Mouse (Mus musculus): ENCODE data around the gene Rb1. TPM values are rescaled to one million over a fixed set of nuclear protein-coding genes. Genes with fewer than 3 reads are reported as not detected.

The Rb1 gene
- polyA plus RNA-seq, 1 experiment from 2014 or later, result 21.8 TPM

- Histone ChIP-seq H3K36me3 (ENCODE audit: control insufficient read depth, insufficient read depth, low read length) (0 out of 2 replicates have a peak, but pooled peaks cover 6% of the 10 kb centered on the region), H3K27ac (ENCODE audit: low read depth) (no peak overlapping the region), H3K4me1 (replicated peaks; ENCODE audit: control insufficient read depth, insufficient read depth, low read length) (no peaks in the 10 kb centered on the region), H3K9me3 (ENCODE audit: control insufficient read depth, low read length) (no peaks in the 10 kb centered on the region), H3K9ac (ENCODE audit: low read length) (no peak overlapping the region), H3K4me3 (ENCODE audit: low read depth, low read length) (no peak overlapping the region), H3K4me2 (ENCODE audit: low read length) (no peak overlapping the region), H3K27me3 (replicated peaks; ENCODE audit: control insufficient read depth, insufficient read depth, low read length) (no peaks in the 10 kb centered on the region)
- DNase-seq (ENCODE audit: low spot score) (no peak), ATAC-seq (replicated peaks; ENCODE audit: low FRiP score, low TSS enrichment, low read depth) (no peak)
- WGBS, result 86% methylated on average over 3 of the region's 3 CpGs
Observed at GRCm38 (mm10) chr14:73266166-73266565, 59.5 kb downstream of the Rb1 start.

- no peak for ATAC-seq (replicated peaks; ENCODE audit: low FRiP score, low TSS enrichment, low read depth)
- no peak for DNase-seq (ENCODE audit: low spot score)
- Histone ChIP-seq H3K36me3 (ENCODE audit: control insufficient read depth, insufficient read depth, low read length) (0 out of 2 replicates have a peak, but pooled peaks cover 6% of the 10 kb centered on the region), H3K27ac (ENCODE audit: low read depth) (no peak overlapping the region), H3K9ac (ENCODE audit: low read length) (no peak overlapping the region), H3K4me2 (ENCODE audit: low read length) (no peak overlapping the region), H3K9me3 (ENCODE audit: control insufficient read depth, low read length) (no peaks in the 10 kb centered on the region), H3K4me1 (replicated peaks; ENCODE audit: control insufficient read depth, insufficient read depth, low read length) (no peaks in the 10 kb centered on the region), H3K4me3 (ENCODE audit: low read depth, low read length) (no peak overlapping the region), H3K27me3 (replicated peaks; ENCODE audit: control insufficient read depth, insufficient read depth, low read length) (no peaks in the 10 kb centered on the region)
- WGBS, result 80% methylated on average over 9 of the region's 9 CpGs
Observed at GRCm38 (mm10) chr14:73262210-73262609, 63.4 kb downstream of the Rb1 start.

- Histone ChIP-seq H3K36me3 (ENCODE audit: control insufficient read depth, insufficient read depth, low read length) (0 out of 2 replicates have a peak, but pooled peaks cover 6% of the 10 kb centered on the region), H3K4me1 (replicated peaks; ENCODE audit: control insufficient read depth, insufficient read depth, low read length) (no peaks in the 10 kb centered on the region; the same call in 1 of the 2 replicates), H3K4me3 (ENCODE audit: low read depth, low read length) (no peak overlapping the region), H3K27ac (ENCODE audit: low read depth) (no peak overlapping the region), H3K9ac (ENCODE audit: low read length) (no peak overlapping the region), H3K9me3 (ENCODE audit: control insufficient read depth, low read length) (no peaks in the 10 kb centered on the region), H3K27me3 (replicated peaks; ENCODE audit: control insufficient read depth, insufficient read depth, low read length) (no peaks in the 10 kb centered on the region), H3K4me2 (ENCODE audit: low read length) (no peak overlapping the region)
- no peak for DNase-seq (ENCODE audit: low spot score)
- ATAC-seq (replicated peaks; ENCODE audit: low FRiP score, low TSS enrichment, low read depth), result no peak
- 58% methylated on average over 4 of the region's 4 CpGs for WGBS
Observed at GRCm38 (mm10) chr14:73258181-73258580, 67.4 kb downstream of the Rb1 start.

GRCm38 (mm10) chr14:73257348-73257747 lies 68.3 kb downstream of the Rb1 start:
- no peak for DNase-seq (ENCODE audit: low spot score)
- H3K4me1 ChIP-seq (replicated peaks; ENCODE audit: control insufficient read depth, insufficient read depth, low read length), result no peaks in the 10 kb centered on the region; the same call in 1 of the 2 replicates
- H3K4me3 ChIP-seq (ENCODE audit: low read depth, low read length), result no peak overlapping the region
- no peak overlapping the region for H3K27ac ChIP-seq (ENCODE audit: low read depth)
- H3K9ac ChIP-seq (ENCODE audit: low read length), result no peak overlapping the region
- 0 out of 2 replicates have a peak, but pooled peaks cover 2% of the 10 kb centered on the region for H3K36me3 ChIP-seq (ENCODE audit: control insufficient read depth, insufficient read depth, low read length)
- no peaks in the 10 kb centered on the region for H3K27me3 ChIP-seq (replicated peaks; ENCODE audit: control insufficient read depth, insufficient read depth, low read length)
- H3K4me2 ChIP-seq (ENCODE audit: low read length), result no peak overlapping the region
- ATAC-seq (replicated peaks; ENCODE audit: low FRiP score, low TSS enrichment, low read depth), result no peak
- H3K9me3 ChIP-seq (ENCODE audit: control insufficient read depth, low read length), result no peaks in the 10 kb centered on the region
- 65% methylated on average over 7 of the region's 7 CpGs for WGBS

GRCm38 (mm10) chr14:73255426-73255970 lies 70.1 kb downstream of the Rb1 start:
- DNase-seq (ENCODE audit: low spot score) (no peak), ATAC-seq (replicated peaks; ENCODE audit: low FRiP score, low TSS enrichment, low read depth) (no peak)
- WGBS, result 57% methylated on average over 3 of the region's 3 CpGs
- H3K9ac ChIP-seq (ENCODE audit: low read length), result no peak overlapping the region
- no peaks in the 10 kb centered on the region; the same call in 1 of the 2 replicates for H3K4me1 ChIP-seq (replicated peaks; ENCODE audit: control insufficient read depth, insufficient read depth, low read length)
- H3K4me3 ChIP-seq (ENCODE audit: low read depth, low read length), result no peak overlapping the region
- H3K4me2 ChIP-seq (ENCODE audit: low read length), result no peak overlapping the region
- H3K9me3 ChIP-seq (ENCODE audit: control insufficient read depth, low read length), result no peaks in the 10 kb centered on the region
- H3K36me3 ChIP-seq (ENCODE audit: control insufficient read depth, insufficient read depth, low read length), result no peaks in the 10 kb centered on the region
- H3K27ac ChIP-seq (ENCODE audit: low read depth), result no peak overlapping the region
- no peaks in the 10 kb centered on the region for H3K27me3 ChIP-seq (replicated peaks; ENCODE audit: control insufficient read depth, insufficient read depth, low read length)

GRCm38 (mm10) chr14:73254412-73254811 lies 71.2 kb downstream of the Rb1 start:
- Histone ChIP-seq H3K27ac (ENCODE audit: low read depth) (no peak overlapping the region), H3K9ac (ENCODE audit: low read length) (no peak overlapping the region), H3K9me3 (ENCODE audit: control insufficient read depth, low read length) (no peaks in the 10 kb centered on the region), H3K36me3 (ENCODE audit: control insufficient read depth, insufficient read depth, low read length) (no peaks in the 10 kb centered on the region), H3K4me3 (ENCODE audit: low read depth, low read length) (no peak overlapping the region), H3K27me3 (replicated peaks; ENCODE audit: control insufficient read depth, insufficient read depth, low read length) (no peaks in the 10 kb centered on the region), H3K4me1 (replicated peaks; ENCODE audit: control insufficient read depth, insufficient read depth, low read length) (no peaks in the 10 kb centered on the region; the same call in 1 of the 2 replicates), H3K4me2 (ENCODE audit: low read length) (no peak overlapping the region)
- DNase-seq (ENCODE audit: low spot score) (no peak), ATAC-seq (replicated peaks; ENCODE audit: low FRiP score, low TSS enrichment, low read depth) (0 out of 2 replicates have a peak, but pooled peaks have one; percentile 44)
- WGBS, result 74% methylated on average over 4 of the region's 4 CpGs

- Histone ChIP-seq H3K27me3 (replicated peaks; ENCODE audit: control insufficient read depth, insufficient read depth, low read length) (no peaks in the 10 kb centered on the region), H3K9me3 (ENCODE audit: control insufficient read depth, low read length) (no peaks in the 10 kb centered on the region), H3K27ac (ENCODE audit: low read depth) (peak overlapping the region; percentile 73), H3K4me2 (ENCODE audit: low read length) (peak overlapping the region; percentile 18; the same call in 1 of the 2 replicates), H3K36me3 (ENCODE audit: control insufficient read depth, insufficient read depth, low read length) (no peaks in the 10 kb centered on the region), H3K9ac (ENCODE audit: low read length) (no peak overlapping the region), H3K4me3 (ENCODE audit: low read depth, low read length) (no peak overlapping the region), H3K4me1 (replicated peaks; ENCODE audit: control insufficient read depth, insufficient read depth, low read length) (no peaks in the 10 kb centered on the region; the same call in 1 of the 2 replicates)
- no peak for DNase-seq (ENCODE audit: low spot score)
- WGBS, result 68% methylated on average over 6 of the region's 6 CpGs
- peak; percentile 94 for ATAC-seq (replicated peaks; ENCODE audit: low FRiP score, low TSS enrichment, low read depth)
Observed at GRCm38 (mm10) chr14:73253453-73254251, 72.0 kb downstream of the Rb1 start.

- no peak overlapping the region for H3K4me2 ChIP-seq (ENCODE audit: low read length)
- no peaks in the 10 kb centered on the region for H3K27me3 ChIP-seq (replicated peaks; ENCODE audit: control insufficient read depth, insufficient read depth, low read length)
- DNase-seq (ENCODE audit: low spot score), result no peak
- H3K4me3 ChIP-seq (ENCODE audit: low read depth, low read length), result no peak overlapping the region
- WGBS, result 87% methylated on average over 2 of the region's 2 CpGs
- H3K4me1 ChIP-seq (replicated peaks; ENCODE audit: control insufficient read depth, insufficient read depth, low read length), result no peaks in the 10 kb centered on the region; the same call in 1 of the 2 replicates
- H3K27ac ChIP-seq (ENCODE audit: low read depth), result 0 out of 2 replicates have a peak overlapping the region, but pooled peaks have one; percentile 9
- no peaks in the 10 kb centered on the region for H3K36me3 ChIP-seq (ENCODE audit: control insufficient read depth, insufficient read depth, low read length)
- ATAC-seq (replicated peaks; ENCODE audit: low FRiP score, low TSS enrichment, low read depth), result no peak
- H3K9me3 ChIP-seq (ENCODE audit: control insufficient read depth, low read length), result no peaks in the 10 kb centered on the region
- H3K9ac ChIP-seq (ENCODE audit: low read length), result no peak overlapping the region
Observed at GRCm38 (mm10) chr14:73252276-73252675, 73.3 kb downstream of the Rb1 start.
